Mouse (Mus musculus) C2C12 (cell line): ENCODE results near the gene Rab31.

Source experiments
- CTCF ChIP-seq: IDR thresholded peaks from one replicate; pipeline ENCODE4 v1.5.1; 2011; ENCODE audit not compliant: control insufficient read depth, insufficient read depth, insufficient read length
- MAX ChIP-seq: IDR thresholded peaks from one replicate; pipeline ENCODE4 v1.6.1; 2011; ENCODE audit warnings: mild to moderate bottlenecking, control low read depth
- MYOD1 ChIP-seq: IDR thresholded peaks from one replicate; pipeline ENCODE4 v1.6.1; 2011; ENCODE audit warnings: low read depth; ENCODE audit not compliant: control insufficient read depth, insufficient read length

- TF ChIP-seq CTCF (no peak), MAX (no peak), MYOD1 (no peak)
Measured at GRCm38 (mm10) chr17:65793307-65793930, 20.9 kb upstream of the Rab31 start.
